Mouse (Mus musculus): ENCODE measurements around the gene Evc2. TPM values are rescaled to one million over a fixed set of nuclear protein-coding genes. Genes with fewer than 3 reads are reported as not detected.

The Evc2 gene
- polyA plus RNA-seq, 1 experiment from 2014 or later = 18.3 TPM

DNA sequence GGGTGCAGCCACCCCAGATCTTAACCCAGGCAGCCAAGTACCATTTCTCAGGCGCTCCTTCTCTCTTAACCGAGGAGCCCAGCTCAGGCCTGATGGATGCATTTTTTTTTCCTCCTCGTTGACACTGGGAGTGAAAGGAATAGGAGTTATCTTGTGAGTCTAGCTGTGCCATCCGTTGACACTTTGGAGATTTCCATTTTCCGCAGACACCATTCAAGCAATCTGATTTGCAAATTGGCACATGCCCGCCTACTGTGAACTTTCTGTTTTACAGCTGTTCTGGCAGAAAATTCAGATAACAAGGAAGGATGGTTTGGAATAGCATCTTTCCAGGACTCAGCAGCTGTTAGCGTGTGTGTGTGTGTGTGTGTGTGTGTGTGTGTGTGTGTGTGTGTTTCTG lies 39.1 kb downstream of the Evc2 start:
- peaks cover 6% of the 10 kb centered on the region for H3K36me3 ChIP-seq (ENCODE audit: control insufficient read depth, insufficient read depth, low read length)
- WGBS = 93% methylated on average over 7 of the region's 7 CpGs
- ATAC-seq (ENCODE audit: insufficient number of reproducible peaks, low FRiP score, low TSS enrichment, low read depth) (no peak), DNase-seq (ENCODE audit: low spot score) (no peak)
- no peak overlapping the region for H3K27ac ChIP-seq (replicated peaks; ENCODE audit: low read depth, low read length)
- no peak overlapping the region for H3K9ac ChIP-seq (ENCODE audit: low read length)
- H3K4me2 ChIP-seq (ENCODE audit: low read depth, severe bottlenecking) = no peak overlapping the region
- H3K4me1 ChIP-seq (ENCODE audit: control insufficient read depth, insufficient read depth, low read length) = no peaks in the 10 kb centered on the region
- H3K4me3 ChIP-seq (ENCODE audit: low read depth, low read length) = no peak overlapping the region
- no peaks in the 10 kb centered on the region for H3K9me3 ChIP-seq (ENCODE audit: control insufficient read depth, low read length)
- H3K27me3 ChIP-seq (ENCODE audit: control insufficient read depth, insufficient read depth, low read length) = no peaks in the 10 kb centered on the region

GRCm38 (mm10) chr5:37380641-37381040 lies 42.3 kb downstream of the Evc2 start:
- H3K27me3 ChIP-seq (ENCODE audit: control insufficient read depth, insufficient read depth, low read length) = no peaks in the 10 kb centered on the region
- no peak for DNase-seq (ENCODE audit: low spot score)
- no peak overlapping the region for H3K27ac ChIP-seq (replicated peaks; ENCODE audit: low read depth, low read length)
- H3K9ac ChIP-seq (ENCODE audit: low read length) = no peak overlapping the region
- no peak overlapping the region for H3K4me2 ChIP-seq (ENCODE audit: low read depth, severe bottlenecking)
- 94% methylated on average over 4 of the region's 4 CpGs for WGBS
- H3K9me3 ChIP-seq (ENCODE audit: control insufficient read depth, low read length) = no peaks in the 10 kb centered on the region
- H3K36me3 ChIP-seq (ENCODE audit: control insufficient read depth, insufficient read depth, low read length) = peaks cover 6% of the 10 kb centered on the region
- no peak for ATAC-seq (ENCODE audit: insufficient number of reproducible peaks, low FRiP score, low TSS enrichment, low read depth)
- H3K4me1 ChIP-seq (ENCODE audit: control insufficient read depth, insufficient read depth, low read length) = no peaks in the 10 kb centered on the region
- no peak overlapping the region for H3K4me3 ChIP-seq (ENCODE audit: low read depth, low read length)

- H3K36me3 ChIP-seq (ENCODE audit: control insufficient read depth, insufficient read depth, low read length) = peaks cover 6% of the 10 kb centered on the region
- DNase-seq (ENCODE audit: low spot score) = no peak
- no peak for ATAC-seq (ENCODE audit: insufficient number of reproducible peaks, low FRiP score, low TSS enrichment, low read depth)
These were observed 45.3 kb downstream of the Evc2 start for GRCm38 (mm10) chr5:37383570-37383969.

GRCm38 (mm10) chr5:37388646-37389045 lies 50.3 kb downstream of the Evc2 start:
- Histone ChIP-seq H3K9ac (ENCODE audit: low read length) (no peak overlapping the region), H3K27ac (replicated peaks; ENCODE audit: low read depth, low read length) (no peak overlapping the region), H3K4me2 (ENCODE audit: low read depth, severe bottlenecking) (no peak overlapping the region), H3K4me3 (ENCODE audit: low read depth, low read length) (no peak overlapping the region), H3K4me1 (ENCODE audit: control insufficient read depth, insufficient read depth, low read length) (no peaks in the 10 kb centered on the region), H3K27me3 (ENCODE audit: control insufficient read depth, insufficient read depth, low read length) (no peaks in the 10 kb centered on the region), H3K36me3 (ENCODE audit: control insufficient read depth, insufficient read depth, low read length) (peaks cover 2% of the 10 kb centered on the region; the same call in 1 of the 2 replicates), H3K9me3 (ENCODE audit: control insufficient read depth, low read length) (no peaks in the 10 kb centered on the region)
- 88% methylated on average over 3 of the region's 3 CpGs for WGBS
- DNase-seq (ENCODE audit: low spot score) = no peak
- ATAC-seq (ENCODE audit: insufficient number of reproducible peaks, low FRiP score, low TSS enrichment, low read depth) = no peak

More at GRCm38 (mm10) chr5:37383570-37383969, 45.3 kb downstream of the Evc2 start:
- Histone ChIP-seq H3K27me3 (ENCODE audit: control insufficient read depth, insufficient read depth, low read length) (no peaks in the 10 kb centered on the region), H3K4me1 (ENCODE audit: control insufficient read depth, insufficient read depth, low read length) (no peaks in the 10 kb centered on the region), H3K4me2 (ENCODE audit: low read depth, severe bottlenecking) (no peak overlapping the region), H3K9me3 (ENCODE audit: control insufficient read depth, low read length) (no peaks in the 10 kb centered on the region), H3K9ac (ENCODE audit: low read length) (no peak overlapping the region), H3K4me3 (ENCODE audit: low read depth, low read length) (no peak overlapping the region), H3K27ac (replicated peaks; ENCODE audit: low read depth, low read length) (no peak overlapping the region)
- WGBS = 90% methylated on average over 3 of the region's 3 CpGs

DNA sequence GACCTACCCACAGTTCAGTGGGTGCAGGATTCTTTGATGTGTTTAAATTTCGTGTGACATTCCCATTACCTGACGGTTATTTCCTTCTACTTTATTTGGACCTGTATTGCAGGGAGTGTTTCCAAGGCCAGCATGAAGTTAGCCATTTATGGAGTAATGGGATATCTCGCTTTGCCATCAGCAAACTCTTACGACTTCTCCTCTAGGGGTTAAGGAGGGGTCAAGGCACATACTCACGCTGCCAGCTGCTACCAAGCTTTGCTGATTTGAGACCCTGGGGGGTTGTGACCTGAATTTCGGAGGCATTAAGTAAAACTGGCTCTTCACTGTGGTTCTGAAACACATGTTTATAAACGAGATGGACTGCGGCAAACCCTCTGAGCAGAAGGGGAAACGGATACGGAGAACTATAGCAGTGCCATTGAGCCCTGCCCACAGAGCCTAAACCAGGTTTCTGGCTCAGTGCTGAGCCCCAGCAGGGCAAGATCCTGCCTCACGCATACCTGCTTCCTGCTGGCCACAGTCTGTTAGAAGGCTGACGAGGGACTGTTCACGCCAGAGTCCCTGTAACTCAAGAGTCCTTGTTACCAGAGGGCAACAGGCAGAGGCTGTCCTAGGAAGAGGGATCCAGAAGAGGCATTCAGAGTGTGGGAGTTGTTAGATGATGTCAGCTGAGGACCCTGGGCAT lies 51.7 kb downstream of the Evc2 start:
- H3K27me3 ChIP-seq (ENCODE audit: control insufficient read depth, insufficient read depth, low read length) = no peaks in the 10 kb centered on the region
- no peak overlapping the region for H3K27ac ChIP-seq (replicated peaks; ENCODE audit: low read depth, low read length)
- no peak overlapping the region for H3K4me3 ChIP-seq (ENCODE audit: low read depth, low read length)
- H3K4me1 ChIP-seq (ENCODE audit: control insufficient read depth, insufficient read depth, low read length) = no peaks in the 10 kb centered on the region
- H3K36me3 ChIP-seq (ENCODE audit: control insufficient read depth, insufficient read depth, low read length) = peaks cover 2% of the 10 kb centered on the region; the same call in 1 of the 2 replicates
- no peak overlapping the region for H3K9ac ChIP-seq (ENCODE audit: low read length)
- H3K4me2 ChIP-seq (ENCODE audit: low read depth, severe bottlenecking) = no peak overlapping the region
- WGBS = 55% methylated on average over 13 of the region's 13 CpGs
- no peak for ATAC-seq (ENCODE audit: insufficient number of reproducible peaks, low FRiP score, low TSS enrichment, low read depth)
- no peaks in the 10 kb centered on the region for H3K9me3 ChIP-seq (ENCODE audit: control insufficient read depth, low read length)
- no peak for DNase-seq (ENCODE audit: low spot score)

- no peak for DNase-seq (ENCODE audit: low spot score)
- no peak overlapping the region for H3K4me2 ChIP-seq (ENCODE audit: low read depth, severe bottlenecking)
- no peak overlapping the region for H3K4me3 ChIP-seq (ENCODE audit: low read depth, low read length)
- H3K9me3 ChIP-seq (ENCODE audit: control insufficient read depth, low read length) = no peaks in the 10 kb centered on the region
- H3K9ac ChIP-seq (ENCODE audit: low read length) = no peak overlapping the region
- peaks cover 2% of the 10 kb centered on the region; the same call in 1 of the 2 replicates for H3K36me3 ChIP-seq (ENCODE audit: control insufficient read depth, insufficient read depth, low read length)
- 95% methylated on average over 10 of the region's 10 CpGs for WGBS
- H3K27me3 ChIP-seq (ENCODE audit: control insufficient read depth, insufficient read depth, low read length) = no peaks in the 10 kb centered on the region
- no peaks in the 10 kb centered on the region for H3K4me1 ChIP-seq (ENCODE audit: control insufficient read depth, insufficient read depth, low read length)
- no peak for ATAC-seq (ENCODE audit: insufficient number of reproducible peaks, low FRiP score, low TSS enrichment, low read depth)
- H3K27ac ChIP-seq (replicated peaks; ENCODE audit: low read depth, low read length) = no peak overlapping the region
These were observed 52.6 kb downstream of the Evc2 start for GRCm38 (mm10) chr5:37390923-37391322.

- 91% methylated on average over 10 of the region's 10 CpGs for WGBS
- no peak for ATAC-seq (ENCODE audit: insufficient number of reproducible peaks, low FRiP score, low TSS enrichment, low read depth)
- H3K9ac ChIP-seq (ENCODE audit: low read length) = no peak overlapping the region
- H3K36me3 ChIP-seq (ENCODE audit: control insufficient read depth, insufficient read depth, low read length) = 0 out of 2 replicates have a peak, but pooled peaks cover 2% of the 10 kb centered on the region
- H3K4me1 ChIP-seq (ENCODE audit: control insufficient read depth, insufficient read depth, low read length) = no peaks in the 10 kb centered on the region
- no peaks in the 10 kb centered on the region for H3K9me3 ChIP-seq (ENCODE audit: control insufficient read depth, low read length)
- H3K4me2 ChIP-seq (ENCODE audit: low read depth, severe bottlenecking) = no peak overlapping the region
- H3K27me3 ChIP-seq (ENCODE audit: control insufficient read depth, insufficient read depth, low read length) = no peaks in the 10 kb centered on the region
- no peak overlapping the region for H3K27ac ChIP-seq (replicated peaks; ENCODE audit: low read depth, low read length)
- DNase-seq (ENCODE audit: low spot score) = no peak
- H3K4me3 ChIP-seq (ENCODE audit: low read depth, low read length) = no peak overlapping the region
These were observed 53.6 kb downstream of the Evc2 start for GRCm38 (mm10) chr5:37391901-37392300.

DNA sequence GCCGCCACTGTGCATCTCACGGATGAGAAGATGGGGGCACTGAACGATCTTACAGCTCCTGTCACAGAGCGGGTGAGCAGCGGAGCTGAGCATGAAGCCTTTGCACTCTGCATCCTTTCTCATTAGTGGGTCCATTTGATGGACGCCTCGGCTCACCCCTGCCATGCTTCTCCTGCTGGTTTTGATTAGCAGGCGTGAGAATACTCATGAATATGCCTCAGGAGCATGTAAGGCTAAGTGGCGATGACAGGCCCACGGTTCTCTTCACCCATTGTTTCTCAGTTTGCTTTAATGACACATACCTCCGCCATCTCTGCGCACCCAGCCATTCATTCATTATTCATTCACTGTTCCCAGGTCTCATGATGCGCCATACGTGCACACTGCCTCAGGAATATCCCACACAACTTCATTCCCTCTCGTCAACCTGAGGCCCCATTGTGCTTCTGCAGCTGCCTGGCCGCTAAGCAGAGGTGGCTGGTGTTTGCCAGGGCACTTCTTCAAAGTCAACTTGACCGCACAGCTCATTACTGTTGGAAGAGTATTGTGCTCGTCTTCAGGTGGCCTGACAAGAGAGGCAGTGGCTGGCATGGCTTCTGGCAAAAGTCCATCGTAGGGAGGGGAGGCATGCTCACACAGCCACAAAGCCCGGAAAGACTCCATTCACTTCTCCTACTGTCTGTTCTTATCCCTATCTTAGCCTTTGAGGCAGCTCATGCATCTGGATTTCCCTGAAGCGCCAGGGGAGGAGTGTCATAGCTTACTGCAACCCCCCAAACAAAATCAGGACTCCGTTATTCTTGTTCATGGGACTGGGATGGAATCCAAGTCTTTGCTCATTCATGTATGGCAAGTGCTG lies 57.1 kb downstream of the Evc2 start:
- H3K36me3 ChIP-seq (ENCODE audit: control insufficient read depth, insufficient read depth, low read length) = 0 out of 2 replicates have a peak, but pooled peaks cover 1% of the 10 kb centered on the region
- no peak overlapping the region for H3K9ac ChIP-seq (ENCODE audit: low read length)
- H3K4me2 ChIP-seq (ENCODE audit: low read depth, severe bottlenecking) = no peak overlapping the region
- no peaks in the 10 kb centered on the region for H3K27me3 ChIP-seq (ENCODE audit: control insufficient read depth, insufficient read depth, low read length)
- no peak for DNase-seq (ENCODE audit: low spot score)
- no peak for ATAC-seq (ENCODE audit: insufficient number of reproducible peaks, low FRiP score, low TSS enrichment, low read depth)
- WGBS = 80% methylated on average over 22 of the region's 22 CpGs
- H3K27ac ChIP-seq (replicated peaks; ENCODE audit: low read depth, low read length) = no peak overlapping the region
- no peaks in the 10 kb centered on the region for H3K9me3 ChIP-seq (ENCODE audit: control insufficient read depth, low read length)
- no peaks in the 10 kb centered on the region for H3K4me1 ChIP-seq (ENCODE audit: control insufficient read depth, insufficient read depth, low read length)
- H3K4me3 ChIP-seq (ENCODE audit: low read depth, low read length) = no peak overlapping the region

Data from limb, embryonic 11.5 days (tissue).